Mouse (Mus musculus) right cerebral cortex, postnatal 10 days (tissue): ENCODE results near the gene Ptprg.
"Not testable (repeated sequence)": the region's sequence is repeated elsewhere in the genome, so short reads cannot be mapped to it uniquely, and the experiment has no call there.

Experiments used
- DNase-seq, 2 experiments: peaks; one replicate each; pipeline ENCODE4 v3.0.0; 2021; ENCODE audit warnings: low spot score in 2 of 2

Ptprg gene

GRCm38 (mm10) chr14:11732376-11732775 lies 179.0 kb downstream of the Ptprg start:
- DNase-seq, result no peak

GRCm38 (mm10) chr14:11743726-11744125 lies 190.4 kb downstream of the Ptprg start:
- no peak for DNase-seq

- DNase-seq, result no peak
Observed at GRCm38 (mm10) chr14:11752678-11753077, 199.3 kb downstream of the Ptprg start.

GRCm38 (mm10) chr14:11754656-11755055 lies 201.3 kb downstream of the Ptprg start:
- DNase-seq, result no peak

- DNase-seq, result no peak
Observed at GRCm38 (mm10) chr14:11758185-11758584, 204.9 kb downstream of the Ptprg start.

GRCm38 (mm10) chr14:11759356-11759755 lies 206.0 kb downstream of the Ptprg start:
- DNase-seq, result no peak

- no peak for DNase-seq
Observed at GRCm38 (mm10) chr14:11762995-11763394, 209.7 kb downstream of the Ptprg start.

- no peak for DNase-seq
Observed at GRCm38 (mm10) chr14:11772736-11773135, 219.4 kb downstream of the Ptprg start.

GRCm38 (mm10) chr14:11774476-11775037 lies 221.2 kb downstream of the Ptprg start:
- DNase-seq, result no peak

GRCm38 (mm10) chr14:11775204-11775603 lies 221.9 kb downstream of the Ptprg start:
- DNase-seq, result no peak

GRCm38 (mm10) chr14:11775951-11776495 lies 222.7 kb downstream of the Ptprg start:
- DNase-seq, result no peak

- DNase-seq, result no peak
Observed at GRCm38 (mm10) chr14:11776566-11776965, 223.2 kb downstream of the Ptprg start.

- DNase-seq, result no peak
Observed at GRCm38 (mm10) chr14:11791190-11791589, 237.9 kb downstream of the Ptprg start.

- no peak for DNase-seq
Observed at GRCm38 (mm10) chr14:11793847-11794246, 240.5 kb downstream of the Ptprg start.

GRCm38 (mm10) chr14:11802355-11803035 lies 249.2 kb downstream of the Ptprg start:
- DNase-seq, result no peak

- DNase-seq, result no peak
Observed at GRCm38 (mm10) chr14:11806674-11807073, 253.3 kb downstream of the Ptprg start.

GRCm38 (mm10) chr14:11807465-11807864 lies 254.1 kb downstream of the Ptprg start:
- no peak for DNase-seq

- no peak for DNase-seq
Observed at GRCm38 (mm10) chr14:11811142-11811761, 257.9 kb downstream of the Ptprg start.

- no peak for DNase-seq
Observed at GRCm38 (mm10) chr14:11812291-11812690, 259.0 kb downstream of the Ptprg start.

GRCm38 (mm10) chr14:11814811-11815210 lies 261.5 kb downstream of the Ptprg start:
- not testable (repeated sequence) for DNase-seq

- no peak for DNase-seq
Observed at GRCm38 (mm10) chr14:11817236-11817635, 263.9 kb downstream of the Ptprg start.

- no peak for DNase-seq
Observed at GRCm38 (mm10) chr14:11818054-11818453, 264.7 kb downstream of the Ptprg start.

- no peak for DNase-seq
Observed at GRCm38 (mm10) chr14:11818721-11819120, 265.4 kb downstream of the Ptprg start.
